Mouse (Mus musculus): Measurements from ENCODE around the gene Parp12. TPM values are rescaled to one million over a fixed set of nuclear protein-coding genes. Genes with fewer than 3 reads are reported as not detected.

Parp12 gene
- 1 to 10 TPM; 2.7 to 4.3 TPM for polyA plus RNA-seq (2017; shearing (Covaris generic))

DNA sequence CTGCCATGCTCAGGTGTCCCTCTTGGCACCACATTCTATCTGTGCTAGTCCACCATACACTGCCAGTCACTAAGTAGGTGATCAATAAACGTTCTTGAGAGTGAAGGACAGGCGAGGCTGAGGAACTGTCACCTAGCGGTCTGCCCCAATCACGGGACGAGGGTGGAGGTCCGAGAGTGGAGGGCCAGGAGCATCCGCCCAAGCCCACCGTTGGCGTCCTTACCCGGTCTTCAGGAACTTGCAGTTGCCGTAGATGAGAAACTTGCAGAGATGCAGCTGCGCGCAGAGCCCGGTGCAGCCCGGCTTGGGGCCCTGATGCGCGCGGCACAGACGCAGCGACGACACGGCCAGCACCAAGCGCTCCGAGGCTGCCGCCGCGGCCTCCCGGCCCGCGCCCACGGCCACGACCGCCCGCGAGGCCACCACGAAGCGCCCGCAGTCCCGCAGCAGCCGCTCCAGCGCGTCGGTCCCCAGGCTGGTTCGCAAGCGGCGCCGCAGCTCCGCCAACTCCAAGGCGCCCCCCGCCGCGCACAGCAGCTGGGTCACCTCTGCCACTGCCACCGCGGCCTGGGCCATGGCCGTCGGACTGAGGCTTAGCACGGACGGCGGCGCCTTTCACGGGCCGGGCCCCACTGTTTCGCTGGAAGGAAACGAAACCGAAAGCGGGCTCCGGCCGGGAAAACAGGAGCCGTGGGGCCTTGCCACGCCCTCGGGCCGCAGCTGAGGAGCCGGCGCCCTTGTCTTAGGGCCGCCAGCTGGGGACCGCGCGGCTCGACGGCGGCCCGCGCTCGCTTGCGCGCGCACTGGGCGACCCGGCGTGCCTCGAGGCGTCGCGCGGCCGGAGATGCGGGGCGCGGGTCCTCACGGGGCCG is at the start of gene Parp12:
Gene Parp12, minus strand, starts transcription at position 766 of the 872 bp plus-strand sequence.
- ATAC-seq, result peak; percentile 82

DNA sequence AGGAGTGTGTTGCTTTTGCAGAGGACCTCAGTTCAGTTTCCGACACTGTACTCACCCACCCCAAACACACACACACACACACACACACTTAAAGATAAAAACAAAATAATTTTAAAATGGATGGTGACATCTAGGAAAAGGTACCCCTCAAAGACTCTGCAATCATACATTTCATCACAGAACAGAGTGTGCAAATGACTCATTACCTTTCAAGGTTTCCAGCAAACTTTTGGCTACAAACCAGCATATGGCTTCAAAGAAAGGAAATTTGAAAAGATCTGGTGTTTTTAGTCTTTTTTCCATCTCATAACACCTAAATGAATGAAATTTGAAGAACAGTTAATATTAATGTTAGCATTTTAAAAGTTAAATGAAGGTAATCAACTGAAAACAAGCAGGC is 46.7 kb upstream of the Parp12 start:
- no peak for ATAC-seq

DNA sequence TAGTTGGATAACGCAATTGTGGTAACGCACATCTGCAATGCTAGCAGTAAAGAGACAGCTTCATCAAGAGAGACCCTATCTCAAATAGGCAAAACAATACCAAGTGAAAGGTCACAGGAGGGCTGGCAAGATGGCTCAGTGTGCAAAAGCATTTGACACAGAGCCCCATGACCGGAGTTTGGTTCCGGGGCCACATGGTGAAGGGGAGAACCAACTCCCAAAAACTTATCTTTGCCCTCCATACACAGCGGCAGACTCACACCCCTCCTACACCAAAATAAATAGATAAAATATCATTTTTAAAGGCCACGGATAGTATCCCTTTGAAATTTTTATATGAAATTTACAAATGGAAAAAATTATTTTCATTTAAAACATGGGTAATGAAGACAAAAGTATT is 43.8 kb upstream of the Parp12 start:
- ATAC-seq, result no peak

DNA sequence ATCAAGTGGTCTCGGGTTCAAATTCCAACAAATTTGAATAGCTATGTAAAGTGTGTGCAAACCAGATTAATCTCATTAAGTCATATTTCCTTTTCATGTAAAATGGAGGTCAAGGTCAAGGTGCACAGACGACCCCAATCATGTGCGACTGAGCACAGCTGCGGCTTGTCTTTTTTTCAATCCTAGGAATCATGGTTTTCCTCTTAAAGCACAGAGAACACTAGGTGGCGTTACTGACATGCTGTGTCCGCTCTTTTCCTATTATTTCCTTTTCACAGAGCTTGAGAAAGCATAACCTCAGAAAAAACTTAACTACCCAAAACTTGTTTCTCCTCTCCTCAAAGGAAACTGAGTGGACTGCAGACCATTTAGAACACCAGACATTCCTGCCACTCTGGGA is 27.9 kb upstream of the Parp12 start:
- ATAC-seq, result no peak

DNA sequence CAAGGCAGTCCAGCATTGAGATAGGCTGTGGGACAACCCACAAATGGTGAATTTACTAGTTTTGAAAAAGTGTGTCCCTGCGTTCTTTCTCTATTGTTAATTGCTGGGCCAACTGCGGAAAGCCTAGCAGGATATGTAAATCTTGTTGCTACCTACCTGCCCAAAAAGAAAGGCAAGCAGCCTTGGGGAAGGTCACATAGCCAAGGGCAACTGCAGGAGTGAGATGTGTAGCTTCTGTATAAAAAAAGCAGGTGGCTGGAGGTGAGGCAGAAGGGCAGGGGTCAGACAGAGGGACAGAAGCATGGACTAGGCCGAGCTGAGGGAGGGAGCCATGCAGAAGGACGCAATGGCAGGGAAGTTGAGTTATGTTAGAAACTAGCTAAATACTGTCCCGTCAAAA is 14.4 kb upstream of the Parp12 start:
- ATAC-seq, result no peak

DNA sequence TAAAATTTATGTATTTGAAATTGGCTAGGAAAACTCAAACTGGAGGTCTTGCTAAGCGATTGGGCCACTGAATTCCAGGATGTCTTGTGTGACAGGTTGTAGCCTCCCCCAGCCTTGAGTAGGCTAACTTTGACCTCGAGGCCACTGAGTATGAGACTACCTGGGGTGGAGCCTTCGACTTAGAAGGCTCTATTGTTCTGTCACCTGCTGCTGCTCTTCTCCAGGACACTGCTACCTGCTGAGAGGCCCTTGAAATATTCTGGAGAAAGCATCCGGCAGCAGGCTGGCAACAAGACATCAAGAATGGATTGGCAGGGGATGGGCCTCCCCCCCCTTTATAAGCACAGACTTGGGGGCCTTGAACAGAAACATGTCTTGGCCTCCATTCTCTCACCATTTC is 13.3 kb upstream of the Parp12 start:
- ATAC-seq, result no peak

DNA sequence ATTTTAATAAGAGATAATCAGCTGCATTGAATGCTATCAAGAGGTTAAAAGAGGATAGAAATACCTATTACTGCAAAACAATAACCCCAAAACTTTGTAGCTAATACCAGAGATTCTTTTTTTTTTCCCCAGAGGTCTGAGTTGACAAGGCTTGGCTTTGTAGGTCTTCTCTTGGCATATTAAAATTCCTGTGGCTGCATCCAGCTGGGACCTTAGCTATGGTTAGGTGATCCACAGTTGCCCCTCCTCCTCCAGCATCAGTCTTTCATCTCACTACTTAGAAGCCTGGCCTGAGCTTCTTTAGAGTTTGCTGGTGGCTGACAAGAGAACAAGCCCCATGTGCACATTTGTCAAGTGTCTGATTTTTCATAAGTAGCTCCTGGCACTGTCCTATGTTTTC is 6.6 kb upstream of the Parp12 start:
- no peak for ATAC-seq

DNA sequence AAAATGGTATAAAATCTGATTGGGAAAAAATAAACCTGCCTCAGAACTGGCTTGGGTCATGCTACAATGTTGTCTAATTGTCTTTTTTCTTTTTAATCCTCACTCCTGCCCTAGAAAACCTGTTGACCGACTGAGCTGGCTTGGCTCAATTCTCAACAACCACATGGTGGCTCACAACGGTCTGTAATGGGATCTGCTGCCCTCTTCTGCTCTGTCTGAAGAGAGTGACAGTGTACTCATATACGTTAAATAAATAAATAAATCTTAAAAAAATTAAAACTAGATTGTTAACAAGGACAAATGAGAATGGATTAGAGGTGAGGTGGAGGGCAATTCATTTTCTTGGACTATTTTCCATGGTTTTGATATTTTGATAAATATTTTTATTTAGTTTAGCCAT is 2.5 kb upstream of the Parp12 start:
- ATAC-seq, result no peak

DNA sequence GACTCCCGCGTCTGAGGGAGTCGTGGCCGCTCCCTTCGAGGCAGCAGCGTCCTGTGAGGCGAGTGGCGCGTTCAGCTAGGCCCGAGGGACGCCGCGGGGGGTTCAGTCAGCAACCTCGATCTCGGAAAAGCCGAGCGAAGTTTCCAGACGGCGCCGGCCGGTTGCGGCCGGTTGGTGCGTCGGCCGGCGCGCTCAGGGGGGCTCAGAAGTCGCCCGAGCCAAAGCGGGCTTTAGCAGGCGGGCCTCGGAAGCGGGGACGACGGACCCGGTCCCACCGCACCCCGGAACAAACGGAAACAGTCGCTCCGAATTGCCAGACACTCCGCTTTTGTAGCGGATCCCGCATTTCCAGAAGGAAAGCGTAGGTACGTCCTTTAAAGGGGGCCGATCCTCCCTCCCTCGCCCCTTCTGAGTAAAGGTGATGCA is 320 bp upstream of the Parp12 start:
- ATAC-seq, result peak; percentile 28

DNA sequence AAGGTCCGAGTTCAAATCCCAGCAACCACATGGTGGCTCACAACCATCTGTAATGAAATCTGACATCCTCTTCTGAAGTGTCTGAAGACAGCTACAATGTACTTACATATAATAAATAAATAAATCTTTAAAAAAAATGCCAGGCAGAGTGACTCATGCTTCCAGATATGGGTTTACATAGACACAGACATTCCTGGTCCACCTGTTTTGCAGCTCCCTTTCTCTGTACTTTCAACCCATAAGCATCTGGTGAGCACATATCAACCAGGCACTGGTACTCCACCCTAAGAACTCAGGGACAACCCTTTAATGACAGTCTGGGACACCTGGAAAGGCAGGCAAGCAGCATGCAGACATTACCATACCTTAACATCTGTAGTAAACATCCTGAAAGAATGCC is 2.7 kb downstream of the Parp12 start:
- ATAC-seq, result no peak

DNA sequence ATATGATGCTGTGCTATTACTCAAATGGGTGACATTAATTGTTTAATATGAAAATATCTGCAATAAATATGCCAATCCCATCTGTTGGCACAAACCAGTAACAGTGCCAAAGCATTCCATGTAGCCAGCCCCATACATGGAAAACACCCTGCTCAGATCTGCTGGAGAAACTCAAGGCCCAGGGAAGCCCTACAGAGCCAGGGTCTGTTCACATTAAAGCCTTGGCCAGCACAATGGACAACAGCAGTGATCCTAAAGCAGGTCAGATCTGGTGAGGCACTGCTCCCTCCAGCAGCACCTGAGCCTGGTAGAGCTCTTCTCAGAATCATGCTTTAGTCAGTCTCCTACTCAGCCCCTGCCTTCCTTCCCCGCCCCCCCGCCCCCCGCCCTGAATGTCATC is 5.0 kb downstream of the Parp12 start:
- no peak for ATAC-seq

DNA sequence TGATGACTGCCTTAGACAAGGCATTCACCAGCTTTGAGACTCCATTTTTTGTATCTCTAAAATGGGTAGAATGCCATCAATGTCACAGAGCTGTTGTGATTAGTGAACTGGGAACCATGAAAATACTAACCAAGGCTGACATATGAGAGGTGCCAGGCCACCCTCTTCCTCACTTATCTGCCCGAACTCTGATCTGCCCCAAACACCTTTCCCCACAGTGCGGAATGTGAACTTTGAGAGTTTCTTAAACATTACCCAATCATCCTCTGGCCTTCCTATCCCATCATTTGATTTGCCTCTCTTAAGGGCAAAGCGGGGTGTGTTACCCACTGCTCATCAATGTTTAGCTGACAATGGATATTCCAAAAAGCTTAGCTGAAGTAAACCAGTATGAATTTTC is 5.4 kb downstream of the Parp12 start:
- ATAC-seq, result no peak

DNA sequence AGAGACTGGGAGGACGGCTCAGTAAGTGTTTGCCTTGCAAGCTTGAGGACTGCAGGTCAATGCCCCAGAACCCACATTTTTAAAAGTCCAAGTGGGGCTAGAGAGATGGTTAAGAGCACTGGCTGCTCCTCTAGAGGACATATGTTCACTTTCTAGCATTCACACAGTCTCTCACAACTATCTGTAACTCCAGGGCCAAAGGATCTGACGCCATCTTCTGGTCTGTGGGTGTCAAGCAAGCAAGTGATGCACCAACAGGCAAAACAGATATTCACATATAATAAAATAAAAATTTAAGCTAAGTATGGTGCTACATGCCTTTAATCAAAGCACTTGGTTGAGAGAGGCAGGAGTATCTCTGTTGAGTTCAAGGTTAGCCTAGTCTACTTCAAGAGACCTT is 11.3 kb downstream of the Parp12 start:
- no peak for ATAC-seq

DNA sequence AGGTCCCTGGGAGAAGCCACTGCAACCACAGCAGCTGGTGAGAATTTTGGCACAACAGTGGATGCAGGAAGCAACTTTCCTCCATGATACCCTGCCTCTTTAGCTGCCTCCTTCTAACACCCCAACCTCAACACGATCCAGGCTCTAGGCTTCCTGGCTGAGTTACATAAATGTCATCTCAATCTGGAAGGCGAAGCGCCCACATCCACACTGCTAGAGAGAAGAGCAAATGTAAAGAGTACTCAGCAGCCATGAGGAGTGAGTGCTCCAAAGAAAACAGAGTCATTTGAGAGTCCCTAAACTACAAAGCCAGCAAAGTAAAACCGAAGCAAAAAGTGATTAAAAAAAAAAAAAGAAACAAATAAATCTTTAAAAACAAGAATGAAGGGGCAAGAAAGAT is 13.5 kb downstream of the Parp12 start:
- no peak for ATAC-seq

DNA sequence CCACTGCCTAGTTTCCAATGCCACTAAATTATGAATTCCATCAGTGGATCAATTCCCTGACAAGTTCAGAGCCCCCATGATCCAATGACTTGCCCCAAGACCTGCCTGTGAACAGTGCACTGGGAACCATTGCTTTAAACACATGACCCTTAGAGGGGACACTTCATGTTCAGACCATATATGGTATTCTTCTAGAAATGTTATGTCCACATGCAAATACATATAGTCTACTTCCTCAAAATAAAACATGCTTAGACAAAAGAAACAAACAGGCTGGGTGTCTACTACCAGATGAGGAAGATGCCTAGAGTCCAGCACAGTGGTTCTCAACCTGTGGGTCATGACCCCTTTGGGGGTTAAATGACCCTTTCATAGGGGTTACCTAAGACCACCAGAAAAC is 41.7 kb downstream of the Parp12 start:
- ATAC-seq, result no peak

DNA sequence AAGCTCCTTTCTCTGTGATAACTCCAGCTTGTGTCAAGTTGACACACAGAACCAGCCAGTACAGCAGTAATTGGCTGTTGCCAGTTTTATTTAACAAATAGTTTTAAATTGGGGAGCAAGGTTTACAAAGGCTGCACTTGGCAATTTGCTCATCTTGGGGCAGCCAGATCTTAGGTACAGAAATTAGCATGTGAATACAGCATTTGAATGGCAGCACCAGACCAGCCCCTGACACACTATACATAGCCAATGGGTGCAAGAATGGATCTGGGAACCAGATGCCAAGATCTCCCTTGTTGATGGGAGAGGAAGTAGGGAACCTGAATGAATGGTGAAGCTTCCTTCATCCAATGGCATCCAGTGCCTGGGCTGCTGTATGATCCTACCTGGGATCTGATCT is 44.0 kb downstream of the Parp12 start:
- ATAC-seq, result no peak

DNA sequence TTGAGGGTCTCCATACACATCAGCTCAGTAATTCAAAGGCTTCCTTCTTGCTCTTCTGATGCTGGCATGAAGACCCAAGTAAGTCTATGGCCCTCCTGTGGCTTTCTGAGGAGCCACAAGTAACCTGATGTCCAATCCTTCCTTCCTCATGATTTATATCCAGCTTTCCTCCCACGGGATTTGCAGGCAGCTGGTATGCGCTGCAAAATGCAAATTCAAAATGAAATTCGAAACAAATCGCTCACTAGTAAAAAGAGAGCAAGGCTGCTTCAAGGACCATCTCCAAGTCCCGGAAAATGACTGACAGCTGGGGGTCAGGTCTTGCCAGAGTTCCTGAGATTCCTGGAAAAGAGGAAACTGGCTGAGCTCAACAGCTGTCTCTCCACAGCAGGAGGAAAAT is 45.5 kb downstream of the Parp12 start:
- no peak for ATAC-seq

DNA sequence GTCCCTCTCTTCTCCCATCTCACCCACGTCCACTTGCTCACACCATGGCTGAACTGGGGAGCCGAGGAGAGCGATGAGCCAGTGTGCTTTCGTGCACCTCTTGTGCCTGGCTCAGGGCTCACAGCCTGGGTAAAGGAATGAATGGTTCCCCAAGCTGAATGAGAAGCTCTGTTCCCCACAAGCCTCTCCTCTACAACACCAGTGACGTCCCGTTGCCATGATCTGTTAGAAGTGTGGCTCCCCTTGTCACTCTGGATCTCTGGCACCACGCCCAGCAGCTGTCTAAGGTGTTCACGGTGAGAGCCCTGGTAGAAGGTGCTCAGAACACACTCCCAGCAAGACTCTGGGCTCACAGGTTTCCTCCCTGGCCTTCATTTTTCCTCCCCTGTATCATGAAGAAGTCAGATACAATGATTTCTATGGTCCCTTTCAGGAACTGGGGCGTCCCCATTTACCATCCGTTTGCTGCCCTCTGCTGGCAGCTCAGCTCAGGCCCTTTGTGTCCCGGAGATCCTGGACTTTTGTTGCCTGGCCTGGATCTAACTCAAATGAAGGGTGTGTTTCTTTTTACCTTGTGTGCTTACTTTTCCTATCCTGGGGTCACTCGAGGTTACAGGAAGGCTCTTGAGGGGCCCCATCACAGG is 51.1 kb downstream of the Parp12 start:
- no peak for ATAC-seq

DNA sequence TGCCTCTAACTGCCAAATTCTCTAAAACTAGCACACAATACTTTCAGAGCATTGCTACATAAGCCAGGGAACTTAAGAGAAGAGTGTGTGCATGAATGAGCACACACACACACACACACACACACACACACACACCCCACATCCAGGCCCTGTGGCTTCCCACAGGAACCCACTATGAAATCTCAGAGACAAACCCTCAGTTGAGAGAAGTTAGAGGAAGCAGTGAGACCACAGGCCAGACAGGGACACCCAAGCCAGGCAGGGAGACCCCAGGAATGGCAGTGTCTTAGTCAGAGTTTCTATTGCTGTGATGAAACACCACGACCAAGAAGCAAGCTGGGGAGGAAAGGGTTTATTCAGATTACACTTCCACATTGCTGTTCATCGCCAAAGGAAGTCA is 54.6 kb downstream of the Parp12 start:
- ATAC-seq, result no peak

DNA sequence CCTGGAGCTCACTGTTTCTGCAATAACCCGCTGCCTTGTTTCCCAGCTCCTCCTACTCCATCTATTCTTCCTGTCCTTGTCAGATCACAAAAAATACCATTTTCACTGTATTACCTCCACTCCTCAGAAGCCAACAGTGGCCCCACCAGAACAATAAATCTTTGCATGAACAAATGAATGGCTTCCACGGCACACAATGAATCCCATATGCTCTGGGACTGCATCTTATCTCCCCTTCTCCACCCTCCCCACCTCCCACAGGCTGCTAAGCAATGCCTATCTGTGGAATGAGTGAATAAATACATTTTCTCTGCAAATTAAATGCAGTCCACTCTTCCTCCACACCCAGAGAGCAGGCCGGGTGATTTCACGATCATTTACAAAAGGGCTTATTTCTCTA is 57.0 kb downstream of the Parp12 start:
- no peak for ATAC-seq

DNA sequence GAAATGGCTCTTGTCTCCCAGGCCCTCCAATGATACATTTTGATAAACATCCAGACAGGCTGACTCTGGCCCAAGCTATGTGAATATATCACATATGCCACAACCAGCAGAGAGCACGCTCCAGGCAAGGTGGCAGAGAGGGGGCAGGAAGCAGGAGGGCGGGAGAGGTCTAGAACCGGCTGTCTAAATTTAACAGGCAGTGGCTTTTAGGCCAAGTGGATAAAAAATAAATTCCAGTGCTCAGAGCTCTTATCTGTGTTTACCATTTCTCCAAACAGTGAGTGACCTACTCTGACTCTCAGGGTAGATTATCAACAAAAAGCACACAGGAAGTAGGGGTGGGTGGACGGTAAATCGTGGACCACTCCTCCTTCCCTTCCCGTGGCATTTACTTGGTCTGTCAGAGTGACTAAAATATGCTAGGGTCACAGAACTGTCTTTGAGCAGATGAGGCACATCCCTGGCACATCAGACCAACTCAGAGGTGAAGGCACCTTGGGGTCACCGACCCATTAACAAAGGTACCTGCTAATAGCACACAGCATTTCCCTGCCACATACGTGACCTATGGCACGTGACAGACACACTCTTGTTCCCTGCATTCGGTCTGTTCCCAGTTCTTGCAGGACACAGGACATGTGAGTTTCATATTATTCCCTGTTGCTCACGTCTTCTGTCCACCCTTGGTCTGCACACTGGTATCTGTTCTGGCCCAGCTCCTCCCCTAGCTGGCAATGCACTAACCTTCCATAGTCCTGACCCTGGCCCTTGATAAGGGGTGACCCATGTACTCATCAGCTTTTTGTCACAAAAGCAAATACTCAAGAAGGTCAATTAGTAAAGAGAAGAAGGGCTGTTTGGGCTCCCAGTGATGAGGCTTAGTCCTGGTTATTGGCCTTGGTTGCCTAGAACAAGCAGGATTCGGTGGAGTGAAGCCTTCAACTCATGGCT is 58.3 kb downstream of the Parp12 start:
- no peak for ATAC-seq

DNA sequence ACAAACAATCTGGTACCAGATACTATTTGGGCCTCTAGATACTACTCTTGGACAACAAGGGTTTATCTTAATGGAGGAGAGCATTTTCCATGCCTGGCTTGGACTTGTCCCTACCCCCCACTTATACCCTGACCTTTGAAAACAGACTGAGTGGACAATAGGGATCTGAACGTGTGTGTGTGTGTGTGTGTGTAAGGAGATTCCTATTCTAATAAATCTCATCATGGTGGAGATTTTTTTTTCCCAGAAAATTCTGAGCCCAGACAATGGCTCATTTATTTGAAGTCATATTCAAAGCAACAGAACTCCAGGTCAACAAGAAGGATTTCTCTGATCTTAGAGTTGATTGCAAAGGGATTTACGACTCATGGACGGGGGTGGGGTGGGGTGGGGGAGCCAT is 59.2 kb downstream of the Parp12 start:
- no peak for ATAC-seq

DNA sequence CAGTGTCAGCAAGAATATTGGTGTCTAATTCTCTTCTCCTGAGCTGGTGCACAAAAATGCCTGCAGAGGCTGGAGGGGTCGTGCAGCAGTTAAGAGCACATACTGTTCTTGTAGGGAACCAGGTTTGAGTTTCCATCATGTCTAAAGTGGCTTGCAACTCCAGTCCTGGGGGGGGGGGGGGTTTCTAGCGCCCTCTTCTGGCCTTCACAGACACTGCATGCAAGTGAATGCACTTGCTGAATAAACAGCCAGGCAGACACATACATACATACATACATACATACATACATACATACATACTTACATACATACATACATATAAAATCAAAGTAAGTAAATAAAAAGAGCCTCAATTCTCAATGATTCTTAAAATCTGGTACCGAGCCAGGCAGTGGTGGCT is 59.8 kb downstream of the Parp12 start:
- no peak for ATAC-seq
